Comparison of ENCODE assay signal across 9 mouse cellular contexts in genomic region chr1:93071487-93071971, GRCm38 (mm10). TPM values are rescaled to one million over a fixed set of nuclear protein-coding genes. Genes with fewer than 3 reads are reported as not detected.
DNase-seq lines count a peak whose midpoint lies in the region; ATAC-seq lines count a peak whose summit lies in the region.
"Had no signal": no experiment of that assay in that cellular context is flagged by ENCODE, and none has a peak within 500 bp of the region (broad histone marks: within the 10 kb centered on the region; RNA-seq: fewer than 3 reads in every experiment).

No protein-coding gene starts in this region.

- no peak overlapping the region for H3K4me2 ChIP-seq in liver, embryonic 16.5 days (ENCODE audit: low read depth, low read length)
- no peak overlapping the region for H3K4me2 ChIP-seq in liver, embryonic 12.5 days
- H3K4me2 ChIP-seq: liver, embryonic 13.5 days had no signal

- intact Hi-C loops in left cerebral cortex, postnatal 36 days (cut with DNase I) = no loop called here

- H3K27me3 ChIP-seq in liver, embryonic 16.5 days (ENCODE audit: control insufficient read depth, insufficient read depth, low read depth, low read length) = no peaks in the 10 kb centered on the region
- peaks cover 19% of the 10 kb centered on the region; the same call in 1 of the 2 replicates for H3K27me3 ChIP-seq in liver, embryonic 12.5 days (replicated peaks)

- H3K27ac ChIP-seq in liver, embryonic 16.5 days (ENCODE audit: low read length) = no peak overlapping the region
- H3K27ac ChIP-seq in liver, embryonic 12.5 days = no peak overlapping the region
- H3K27ac ChIP-seq: liver, embryonic 13.5 days had no signal

- WGBS in liver, embryonic 16.5 days (ENCODE audit: insufficient replicate concordance) = 42% methylated on average over 18 of the region's 18 CpGs
- WGBS in liver, embryonic 12.5 days (ENCODE audit: insufficient replicate concordance) = 39% methylated on average over 18 of the region's 18 CpGs

- no peak overlapping the region for H3K9ac ChIP-seq in liver, embryonic 16.5 days (ENCODE audit: low read depth, low read length)
- no peak overlapping the region for H3K9ac ChIP-seq in liver, embryonic 12.5 days
- H3K9ac ChIP-seq: liver, embryonic 13.5 days had no signal

- ATAC-seq in liver, embryonic 16.5 days (ENCODE audit: low read depth) = 0 out of 2 replicates have a peak, but pooled peaks have one; percentile 21
- no peak for ATAC-seq in liver, embryonic 12.5 days

- H3K4me1 ChIP-seq in liver, embryonic 16.5 days (ENCODE audit: control insufficient read depth, low read depth, low read length) = no peaks in the 10 kb centered on the region
- no peaks in the 10 kb centered on the region for H3K4me1 ChIP-seq in liver, embryonic 12.5 days
- H3K4me1 ChIP-seq: liver, embryonic 13.5 days had no signal

- H3K4me3 ChIP-seq in liver, embryonic 16.5 days (ENCODE audit: low read depth, low read length) = no peak overlapping the region
- no peak overlapping the region for H3K4me3 ChIP-seq in liver, embryonic 12.5 days
- H3K4me3 ChIP-seq: liver, embryonic 13.5 days had no signal

- H3K36me3 ChIP-seq in liver, embryonic 16.5 days (ENCODE audit: control insufficient read depth, insufficient read depth) = no peaks in the 10 kb centered on the region
- H3K36me3 ChIP-seq in liver, embryonic 12.5 days = no peaks in the 10 kb centered on the region
- H3K36me3 ChIP-seq: liver, embryonic 13.5 days had no signal

- H3K9me3 ChIP-seq in liver, embryonic 16.5 days (replicated peaks; ENCODE audit: control insufficient read depth, low read length) = no peaks in the 10 kb centered on the region
- H3K9me3 ChIP-seq in liver, embryonic 12.5 days (replicated peaks) = no peaks in the 10 kb centered on the region
- H3K9me3 ChIP-seq: liver, embryonic 13.5 days had no signal

- peak; percentile 51 to 61 for DNase-seq in cerebellum, postnatal 25 days
- DNase-seq in cerebellum, adult 9-11 months = no peak
- peak; percentile 48 to 50 for DNase-seq in left cerebral cortex, postnatal 36 days (ENCODE audit: low spot score in 2 of 2)
- DNase-seq in natural killer cell, adult 2 months (ENCODE audit: low spot score in 2 of 2) = peak; percentile 5 to 7
- DNase-seq in urinary bladder, adult 2 months (ENCODE audit: low spot score) = no peak
- no peak for DNase-seq in adrenal gland, postnatal 14 days
- DNase-seq: liver, embryonic 13.5 days had no signal

RNA-seq across cellular contexts. Expression of gene Kif1a, which starts 30.2 kb away (rescaled TPM):
- polyA plus RNA-seq in liver, embryonic 16.5 days (2015; fragmentation: Nextera tagmentation; extraction: Ambion mirVana) = 0.19 and 0.20 TPM in 2 replicates
- 0.38 and 0.98 TPM in 2 replicates for polyA plus RNA-seq in liver, embryonic 12.5 days (2016; fragmentation: Nextera tagmentation; extraction: Ambion mirVana)
- total RNA-seq in left cerebral cortex, postnatal 36 days (2021) = 100 to 1,000 TPM; 731 to 734 TPM
- polyA plus RNA-seq in urinary bladder, adult 2 months (2012; rRNA removed) = 3.3 and 5.0 TPM in 2 replicates
- 18.5 and 25.5 TPM in 2 replicates for total RNA-seq in adrenal gland, postnatal 14 days (2021)

Comparison
In these comparisons a context has a peak if more than half of its experiments do, and no peak if none do; other contexts are left out.
1. DNase-seq: peak in cerebellum, postnatal 25 days (2 of 2), left cerebral cortex, postnatal 36 days (2 of 2) and natural killer cell, adult 2 months (2 of 2); none in cerebellum, adult 9-11 months (single experiment), urinary bladder, adult 2 months (single experiment) and adrenal gland, postnatal 14 days (single experiment).